Mouse (Mus musculus) erythroid progenitor cell, adult 5-6 weeks (primary cell): ENCODE results near the gene Gjb4. TPM values are rescaled to one million over a fixed set of nuclear protein-coding genes. Genes with fewer than 3 reads are reported as not detected.

Experiments used
- ATAC-seq: replicated peaks from 2 replicates; pipeline ENCODE4 v1.8.0; 2016; ENCODE audit warnings: moderate number of reproducible peaks, mild to moderate bottlenecking, moderate TSS enrichment, inconsistent platforms; ENCODE audit not compliant: poor library complexity, low FRiP score, severe bottlenecking
- total RNA-seq, 2 experiments: library from RNA; stranded (forward) in 1 of 2; stranded (reverse) in 1 of 2; fragments of 150-400 nt in 1 of 2; fragments of 186-747, 209-891 nt in 1 of 2; gene quantifications; 2 replicates each; pipeline versions ENCODE4 v1.2.3 to v1.2.4; 2015 to 2017; ENCODE audit warnings: low replicate concordance in 2 of 2

The Gjb4 gene
- total RNA-seq, 2 experiments from 2014 or later = not detected

- ATAC-seq = no peak
These were observed 915 bp upstream of the Gjb4 start for GRCm38 (mm10) chr4:127354506-127355485.

GRCm38 (mm10) chr4:127352594-127352993, 1.3 kb downstream of the Gjb4 start:
- no peak for ATAC-seq

GRCm38 (mm10) chr4:127349560-127350300, 4.2 kb downstream of the Gjb4 start:
- ATAC-seq = no peak

- no peak for ATAC-seq
These were observed 8.9 kb downstream of the Gjb4 start for GRCm38 (mm10) chr4:127345000-127345399.

- ATAC-seq = no peak
These were observed 12.5 kb downstream of the Gjb4 start for GRCm38 (mm10) chr4:127341372-127341771.

- ATAC-seq = no peak
These were observed 16.2 kb downstream of the Gjb4 start for GRCm38 (mm10) chr4:127337668-127338067.

- no peak for ATAC-seq
These were observed 18.9 kb downstream of the Gjb4 start for GRCm38 (mm10) chr4:127334870-127335504.

GRCm38 (mm10) chr4:127331171-127331570, 22.7 kb downstream of the Gjb4 start:
- ATAC-seq = no peak

- ATAC-seq = no peak
These were observed 23.4 kb downstream of the Gjb4 start, which contains the start of gene Gjb3 for GRCm38 (mm10) chr4:127330181-127331100. TSS of gene Gjb3 (minus strand) at chr4:127330844.

GRCm38 (mm10) chr4:127329751-127330150, 24.1 kb downstream of the Gjb4 start:
- ATAC-seq = no peak

- ATAC-seq = no peak
These were observed 24.8 kb downstream of the Gjb4 start for GRCm38 (mm10) chr4:127329046-127329445.

- no peak for ATAC-seq
These were observed 25.5 kb downstream of the Gjb4 start for GRCm38 (mm10) chr4:127328378-127328777.

- ATAC-seq = no peak
These were observed 26.1 kb downstream of the Gjb4 start for GRCm38 (mm10) chr4:127327749-127328148.

- no peak for ATAC-seq
These were observed 26.6 kb downstream of the Gjb4 start for GRCm38 (mm10) chr4:127327258-127327657.

GRCm38 (mm10) chr4:127325276-127325675, 28.6 kb downstream of the Gjb4 start:
- no peak for ATAC-seq

GRCm38 (mm10) chr4:127324759-127325158, 29.1 kb downstream of the Gjb4 start:
- no peak for ATAC-seq

- no peak for ATAC-seq
These were observed 29.6 kb downstream of the Gjb4 start for GRCm38 (mm10) chr4:127324296-127324695.

- ATAC-seq = no peak
These were observed 30.2 kb downstream of the Gjb4 start for GRCm38 (mm10) chr4:127323651-127324050.

- no peak for ATAC-seq
These were observed 34.3 kb downstream of the Gjb4 start for GRCm38 (mm10) chr4:127319613-127320012.
